Mouse (Mus musculus) adrenal gland (tissue): ENCODE results near the gene Cep295nl.
"Not testable (repeated sequence)": the region's sequence is repeated elsewhere in the genome, so short reads cannot be mapped to it uniquely, and the experiment has no call there.

Source experiments
- intact Hi-C: fragments of 180-260 bp; cut with DNase I; formaldehyde crosslinking; loops from one replicate; pipeline ENCODE4 v1.15.1; 2025
- long read RNA-seq, 2 experiments: library from polyadenylated mRNA; unstranded; transcript quantifications; one replicate each; pipeline ENCODE4 v2.0.0; 2020; ENCODE audit warnings: borderline replicate concordance in 1 of 2; ENCODE audit not compliant: insufficient replicate concordance in 1 of 2

Cep295nl gene
- long read RNA-seq, experiment 1: 0 reads
- long read RNA-seq, experiment 2: 0 reads

- intact Hi-C loops: no loop called here
Observed at GRCm38 (mm10) chr11:118342400-118342981, at the start of gene Cep295nl. Gene Cep295nl (minus strand): TSS chr11:118342500.

GRCm38 (mm10) chr11:118387816-118388215 lies 45.5 kb upstream of the Cep295nl start:
- intact Hi-C loops: not testable (repeated sequence)

DNA sequence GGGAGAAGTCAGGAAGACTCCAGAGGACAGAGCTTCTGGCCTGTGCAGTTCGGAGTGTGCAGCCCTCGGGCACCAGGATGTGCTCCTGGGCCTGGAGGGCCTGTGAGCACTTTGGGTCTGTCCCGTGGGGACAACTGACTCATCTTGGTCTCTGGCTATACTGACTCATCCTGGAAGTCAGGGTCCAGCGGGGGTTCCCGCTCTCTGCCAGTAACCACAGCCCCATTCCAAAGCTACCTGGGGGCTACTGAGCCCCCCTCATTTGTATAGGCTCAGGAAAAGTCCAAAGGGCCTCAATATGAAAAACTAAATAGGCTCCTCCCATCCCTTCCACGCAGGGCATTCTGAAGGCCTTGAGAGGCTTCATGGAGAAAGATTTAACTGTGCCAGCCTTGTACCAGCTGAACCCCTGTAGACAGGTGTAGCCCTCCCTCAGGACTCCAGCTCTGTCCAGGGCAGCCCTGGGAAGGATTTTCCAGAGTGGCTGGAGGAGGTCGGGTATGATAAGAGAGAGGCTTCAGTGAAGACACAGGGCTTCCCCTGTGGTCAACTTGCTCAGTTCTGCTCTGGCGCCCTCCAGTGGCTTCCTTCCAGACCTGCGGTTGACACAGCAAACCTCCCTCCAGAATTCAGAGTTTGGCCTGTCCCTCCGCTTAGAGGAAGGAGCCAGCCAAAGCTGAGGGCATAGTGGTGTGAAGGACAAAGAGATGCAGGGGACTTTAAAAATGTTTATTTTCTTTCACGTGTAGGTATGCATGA lies 37.1 kb upstream of the Cep295nl start:
- intact Hi-C loops: loop anchor here (2.0 kb wide), 1 partner anchor 61 kb away; no protein-coding TSS in a partner anchor

- intact Hi-C loops: loop anchor here (2.0 kb wide), 1 partner anchor 60 kb away; no protein-coding TSS in a partner anchor
Observed at GRCm38 (mm10) chr11:118378656-118379055, 36.4 kb upstream of the Cep295nl start.

DNA sequence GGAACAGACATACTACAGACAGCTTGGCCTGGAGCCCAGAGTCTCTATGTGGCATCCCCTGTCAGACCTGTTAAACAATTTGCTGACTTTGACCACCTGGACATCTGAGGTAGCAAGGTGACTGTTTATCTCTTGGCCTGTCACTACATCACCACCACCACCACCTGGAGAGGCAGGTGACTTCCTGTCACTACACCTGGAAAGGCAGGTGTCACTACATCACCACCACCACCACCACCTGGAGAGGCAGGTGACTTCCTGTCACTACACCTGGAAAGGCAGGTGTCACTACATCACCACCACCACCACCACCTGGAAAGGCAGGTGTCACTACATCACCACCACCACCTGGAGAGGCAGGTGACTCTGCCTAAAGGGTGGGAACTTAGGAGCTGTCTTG lies 34.0 kb upstream of the Cep295nl start:
- intact Hi-C loops: not testable (repeated sequence)

GRCm38 (mm10) chr11:118375881-118376280 lies 33.6 kb upstream of the Cep295nl start:
- intact Hi-C loops: no loop called here

DNA sequence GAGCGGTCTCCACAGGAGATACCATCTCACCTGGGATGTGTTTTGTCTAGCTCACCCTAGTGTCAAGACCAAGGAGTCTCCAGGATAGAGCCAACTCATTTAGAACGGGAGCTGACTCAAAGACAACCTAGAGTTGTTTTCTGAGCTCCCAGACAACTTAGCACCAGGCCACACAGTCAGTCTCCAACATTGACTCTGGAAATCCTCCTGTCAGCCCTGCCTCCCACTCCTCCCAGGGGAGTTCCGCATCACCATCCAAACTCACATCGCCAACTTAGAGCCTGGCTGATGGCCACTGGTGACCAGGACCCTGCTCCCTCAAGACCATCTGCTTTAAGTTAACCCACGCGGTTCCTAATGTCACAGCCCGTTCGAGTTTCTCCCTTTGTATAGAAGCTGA lies 33.2 kb upstream of the Cep295nl start:
- intact Hi-C loops: no loop called here

- intact Hi-C loops: no loop called here
Observed at GRCm38 (mm10) chr11:118375006-118375405, 32.7 kb upstream of the Cep295nl start.

DNA sequence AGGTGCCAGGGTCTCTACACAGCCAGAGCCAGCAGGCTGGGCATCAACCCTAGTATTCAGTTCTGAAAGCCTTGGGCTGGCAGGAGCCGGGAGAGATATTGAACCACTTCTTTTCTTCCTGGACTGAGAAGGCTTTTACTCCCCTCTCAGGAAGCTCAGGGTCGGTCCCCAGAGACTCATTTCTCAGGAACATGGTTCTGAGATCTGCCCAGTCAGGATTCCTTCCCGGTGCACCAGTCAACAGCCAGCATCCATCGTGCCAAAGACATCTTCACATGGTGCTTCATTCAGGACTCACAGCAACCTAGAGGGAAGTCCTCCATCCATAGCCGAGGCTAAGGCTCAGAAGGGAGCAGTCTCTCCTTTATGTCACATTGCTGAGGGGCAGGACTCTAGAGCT lies 32.2 kb upstream of the Cep295nl start:
- intact Hi-C loops: no loop called here

DNA sequence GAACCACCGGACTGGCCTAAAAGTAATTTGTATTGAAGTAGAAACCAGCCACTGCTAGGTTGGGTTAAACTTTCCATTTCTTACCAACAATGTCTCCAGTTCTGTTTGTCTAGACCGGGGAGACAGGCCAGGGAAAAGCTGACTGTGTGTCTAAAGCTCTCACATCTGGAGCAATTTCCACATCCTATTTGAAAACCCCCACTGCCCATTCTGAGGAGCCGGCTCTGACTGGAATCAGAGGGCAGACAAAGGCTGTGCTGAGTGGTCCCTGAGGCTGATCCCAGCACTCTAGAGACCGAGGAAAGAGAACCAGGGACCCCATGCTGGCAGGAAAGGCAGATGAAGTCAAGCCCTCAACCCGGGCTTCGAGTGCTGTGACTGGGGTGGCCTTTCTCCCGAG lies 30.3 kb upstream of the Cep295nl start:
- intact Hi-C loops: no loop called here

DNA sequence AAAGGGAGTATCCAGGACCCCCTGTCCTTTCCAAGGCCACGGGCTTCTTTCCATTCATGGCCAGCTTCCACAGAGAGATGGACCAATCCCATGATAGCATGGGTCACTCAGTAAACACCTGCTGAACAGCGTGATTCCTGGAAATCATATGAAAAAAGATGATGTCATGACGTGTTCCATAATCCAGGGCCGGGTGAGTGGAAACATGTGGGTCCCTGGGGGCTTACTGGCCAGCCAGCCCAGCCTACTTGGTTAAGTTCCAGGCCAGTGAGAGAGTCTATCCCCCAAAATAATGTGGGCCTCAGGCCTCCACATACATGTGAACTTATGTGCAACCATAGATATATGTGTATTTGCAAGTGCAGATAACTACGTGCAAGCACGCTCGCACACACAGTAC lies 29.6 kb upstream of the Cep295nl start:
- intact Hi-C loops: no loop called here

DNA sequence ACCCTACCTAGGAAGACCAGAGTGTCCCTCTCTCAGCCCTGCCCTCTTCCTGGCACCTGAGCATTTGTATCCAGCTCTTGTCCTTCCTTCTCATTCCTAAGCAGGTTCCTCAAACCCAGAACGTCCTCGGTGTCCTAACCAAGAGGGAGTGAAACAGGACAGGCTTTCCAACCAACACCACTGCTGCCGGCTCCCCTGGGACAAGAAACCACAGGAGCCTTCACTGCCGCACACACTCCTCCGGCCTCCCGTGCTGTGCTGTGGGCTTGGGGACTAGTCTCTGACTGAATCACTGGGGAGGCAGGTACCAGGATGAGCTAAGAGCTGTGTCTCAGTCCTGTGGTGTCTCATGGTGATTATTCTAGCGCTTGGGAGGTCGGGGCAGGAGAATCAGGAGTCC lies 27.4 kb upstream of the Cep295nl start:
- intact Hi-C loops: no loop called here

- intact Hi-C loops: no loop called here
Observed at GRCm38 (mm10) chr11:118369251-118369650, 27.0 kb upstream of the Cep295nl start.

DNA sequence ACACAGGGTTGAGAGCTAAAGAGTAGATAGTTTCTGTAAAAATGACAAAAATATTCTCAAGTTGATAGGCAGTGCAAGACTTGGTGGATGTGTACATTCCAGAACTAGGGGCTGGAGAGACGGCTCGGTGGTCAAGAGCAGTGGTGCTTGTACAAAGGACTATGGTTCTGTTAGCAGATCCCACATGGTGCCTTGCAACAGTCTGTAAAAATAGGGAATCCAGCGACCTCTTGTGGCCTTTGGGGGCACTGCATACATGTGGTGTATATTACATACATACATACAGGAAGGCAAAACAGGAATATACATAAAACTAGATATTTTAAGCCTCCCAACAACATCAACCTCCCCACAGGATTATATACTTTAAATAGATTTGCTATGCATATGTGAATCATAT lies 26.0 kb upstream of the Cep295nl start:
- intact Hi-C loops: no loop called here

DNA sequence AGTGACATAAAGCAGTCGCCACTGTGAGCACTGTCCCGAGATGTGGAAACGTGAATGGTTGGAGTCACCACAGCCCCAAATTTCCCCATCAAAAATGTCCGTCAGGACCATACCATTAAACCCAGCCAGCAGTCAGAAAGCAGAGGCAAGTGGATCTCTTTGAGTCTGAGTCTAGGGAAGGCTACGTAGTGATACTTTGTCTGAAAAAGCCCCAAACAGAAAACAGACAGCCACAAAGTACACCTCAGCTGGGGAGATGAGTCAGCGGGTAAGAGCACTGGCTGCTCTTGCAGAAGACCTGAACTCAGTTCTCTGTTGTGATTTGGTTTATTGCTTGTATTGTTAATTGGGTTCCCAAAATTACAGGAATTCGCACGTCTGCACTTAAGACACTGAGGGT lies 24.3 kb upstream of the Cep295nl start:
- intact Hi-C loops: no loop called here

GRCm38 (mm10) chr11:118366108-118366507 lies 23.8 kb upstream of the Cep295nl start:
- intact Hi-C loops: no loop called here

DNA sequence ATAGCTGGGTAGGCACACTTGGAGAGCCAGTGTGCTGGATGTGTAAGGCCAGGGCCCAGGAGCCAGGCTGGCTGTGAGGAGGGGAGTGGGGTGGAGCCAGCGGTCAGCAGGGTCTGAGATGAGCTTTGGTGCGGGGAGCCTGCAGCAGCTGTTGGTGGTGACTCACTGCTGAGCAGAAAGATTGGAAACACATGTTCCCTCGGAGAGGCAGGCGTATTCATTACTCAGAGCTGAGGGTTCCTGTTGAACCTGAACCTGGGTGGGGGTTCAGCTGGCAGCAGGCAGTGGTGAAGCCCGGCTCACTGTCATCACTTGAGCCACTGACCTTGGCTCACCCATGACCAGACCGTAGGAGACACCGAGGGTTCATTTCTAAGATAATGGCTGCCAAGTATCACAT lies 22.9 kb upstream of the Cep295nl start:
- intact Hi-C loops: no loop called here

GRCm38 (mm10) chr11:118364021-118364420 lies 21.7 kb upstream of the Cep295nl start:
- intact Hi-C loops: loop anchor here (5.0 kb wide), 1 partner anchor 42 kb away; no protein-coding TSS in a partner anchor

- intact Hi-C loops: loop anchor here (5.0 kb wide), 1 partner anchor 41 kb away; no protein-coding TSS in a partner anchor
Observed at GRCm38 (mm10) chr11:118362971-118363518, 20.7 kb upstream of the Cep295nl start.

DNA sequence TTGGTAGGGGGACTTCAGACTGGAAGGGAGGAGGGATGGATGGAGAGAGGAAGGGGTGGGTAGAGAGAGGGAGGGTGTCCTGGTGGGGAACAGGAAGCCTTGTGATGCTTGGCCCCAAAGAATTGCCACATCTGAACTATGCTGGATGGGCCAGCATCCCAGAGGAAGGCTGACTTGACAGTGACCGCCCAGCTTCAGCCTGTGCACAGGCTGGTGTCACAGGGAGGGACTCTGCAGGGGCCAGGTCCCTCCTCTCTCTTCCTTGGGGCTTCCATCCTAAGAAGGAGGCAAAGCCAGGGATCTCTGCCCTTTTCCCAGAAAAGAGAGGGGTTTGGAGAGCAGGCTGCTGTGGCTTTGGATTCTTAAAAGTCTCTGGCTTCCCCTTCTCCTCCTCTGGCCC lies 20.2 kb upstream of the Cep295nl start:
- intact Hi-C loops: loop anchor here (5.0 kb wide), 1 partner anchor 40 kb away; no protein-coding TSS in a partner anchor

DNA sequence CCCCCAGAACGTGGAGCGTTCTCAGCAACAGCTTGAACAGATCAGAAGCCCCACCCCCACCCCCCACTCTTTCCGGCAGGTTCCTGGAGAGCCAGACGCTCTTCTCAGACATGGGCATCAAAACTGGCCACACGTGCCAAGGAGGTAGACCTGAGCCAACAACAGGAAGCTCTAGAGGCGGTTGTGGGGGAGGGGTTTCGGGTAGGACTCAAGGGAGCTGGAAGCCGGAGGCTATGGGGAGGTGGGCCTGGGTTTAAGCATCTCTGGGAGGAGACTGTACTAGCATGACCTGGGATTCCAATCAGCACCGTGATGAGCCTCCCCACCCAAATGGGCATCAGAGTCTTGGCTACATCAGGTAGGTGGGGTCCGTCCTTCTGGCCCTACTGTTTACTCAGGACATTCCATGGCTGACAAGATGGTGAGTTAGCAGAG lies 18.6 kb upstream of the Cep295nl start:
- intact Hi-C loops: loop anchor here (5.0 kb wide), 1 partner anchor 39 kb away; no protein-coding TSS in a partner anchor

DNA sequence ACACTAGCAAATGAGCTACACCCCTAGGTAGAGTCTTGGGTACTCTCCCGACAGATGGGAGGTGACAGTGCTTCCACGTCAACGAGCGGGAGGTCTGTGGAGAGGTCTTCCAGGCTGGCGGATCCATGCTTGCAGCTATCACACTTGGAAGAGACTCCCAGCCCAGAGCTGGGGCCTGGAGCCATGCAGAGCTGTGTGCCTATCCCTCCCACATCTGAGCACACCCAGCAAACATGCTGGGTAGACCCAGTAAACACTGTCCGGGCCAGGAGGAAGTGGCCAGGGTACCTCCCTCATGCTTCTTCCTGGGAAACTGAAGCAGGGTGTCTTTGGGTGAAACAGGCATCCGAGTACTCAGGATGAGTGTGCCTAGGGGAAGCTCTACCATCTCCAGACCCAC lies 18.2 kb upstream of the Cep295nl start:
- intact Hi-C loops: loop anchor here (5.0 kb wide), 1 partner anchor 38 kb away; no protein-coding TSS in a partner anchor
